Mouse (Mus musculus): ENCODE measurements around the gene Ash1l.

Ash1l gene

DNA sequence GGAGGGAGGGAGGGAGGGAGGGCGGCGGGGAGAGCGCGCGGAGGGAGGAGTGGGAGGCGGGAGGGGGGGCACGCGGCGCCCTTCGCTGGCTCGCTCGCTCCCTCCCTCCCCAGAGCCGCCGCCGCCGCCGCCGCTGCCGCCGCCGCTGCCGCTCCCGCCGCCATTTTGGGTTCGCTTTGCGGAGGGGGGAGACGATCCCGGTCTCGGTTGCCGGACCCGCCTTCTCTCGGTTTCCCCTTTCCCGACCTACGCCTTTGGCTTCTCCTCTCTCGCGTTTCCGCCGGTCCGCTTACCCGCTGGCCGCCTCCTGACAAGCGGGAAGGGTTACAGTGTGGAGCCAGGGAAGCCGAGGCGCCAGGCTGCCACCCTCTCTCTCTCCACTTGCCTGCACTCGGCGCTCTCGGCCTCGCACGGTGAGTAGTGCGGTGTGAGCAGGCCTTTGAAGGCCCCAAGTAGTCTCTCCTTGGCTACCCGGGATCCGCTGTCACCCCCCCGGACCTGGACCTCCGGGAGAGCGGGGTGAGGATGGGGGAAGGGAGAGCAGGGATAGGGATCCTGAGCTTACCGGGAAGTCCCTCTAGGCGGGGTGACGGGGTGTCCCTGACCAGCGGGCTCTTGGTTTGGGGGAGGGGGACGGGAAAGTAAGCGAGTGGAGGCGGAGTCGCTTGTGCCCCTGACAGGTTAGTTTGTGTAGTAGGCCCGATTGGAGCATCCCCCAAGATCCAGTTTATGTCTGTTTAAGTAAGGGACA is at the start of gene Ash1l, which contains the start of gene Dap3:
TSS of gene Ash1l (plus strand) at position 47 of the 751 bp plus-strand sequence.
TSS of gene Dap3 (minus strand) at position 606 of the 751 bp plus-strand sequence.
- DNase-seq (ENCODE audit: extremely low read depth, low read depth): peak; percentile 50

GRCm38 (mm10) chr3:88904803-88905202 is 45.6 kb upstream of the Ash1l start:
- no peak for DNase-seq (ENCODE audit: extremely low read depth, low read depth)

GRCm38 (mm10) chr3:88905209-88905608 is 45.2 kb upstream of the Ash1l start:
- no peak for DNase-seq (ENCODE audit: extremely low read depth, low read depth)

DNA sequence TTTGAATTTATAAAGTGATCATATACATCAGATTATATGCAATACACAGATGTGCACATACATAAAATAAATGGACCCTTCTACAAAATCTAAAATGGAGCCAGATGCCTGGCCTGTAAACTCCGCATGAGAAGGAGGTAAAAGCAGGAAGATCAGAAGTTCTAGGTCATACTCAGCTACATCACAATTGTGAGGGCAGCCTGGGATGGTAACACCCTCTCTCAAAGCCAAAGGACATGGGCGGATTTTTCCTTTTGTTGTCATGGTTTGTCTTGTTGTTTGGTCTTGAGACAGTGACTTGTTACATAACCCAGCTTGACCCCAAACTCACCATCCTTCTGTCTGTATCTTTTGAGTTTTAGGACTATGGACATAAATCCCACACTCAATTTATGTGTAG is 44.7 kb upstream of the Ash1l start:
- DNase-seq (ENCODE audit: extremely low read depth, low read depth): no peak

DNA sequence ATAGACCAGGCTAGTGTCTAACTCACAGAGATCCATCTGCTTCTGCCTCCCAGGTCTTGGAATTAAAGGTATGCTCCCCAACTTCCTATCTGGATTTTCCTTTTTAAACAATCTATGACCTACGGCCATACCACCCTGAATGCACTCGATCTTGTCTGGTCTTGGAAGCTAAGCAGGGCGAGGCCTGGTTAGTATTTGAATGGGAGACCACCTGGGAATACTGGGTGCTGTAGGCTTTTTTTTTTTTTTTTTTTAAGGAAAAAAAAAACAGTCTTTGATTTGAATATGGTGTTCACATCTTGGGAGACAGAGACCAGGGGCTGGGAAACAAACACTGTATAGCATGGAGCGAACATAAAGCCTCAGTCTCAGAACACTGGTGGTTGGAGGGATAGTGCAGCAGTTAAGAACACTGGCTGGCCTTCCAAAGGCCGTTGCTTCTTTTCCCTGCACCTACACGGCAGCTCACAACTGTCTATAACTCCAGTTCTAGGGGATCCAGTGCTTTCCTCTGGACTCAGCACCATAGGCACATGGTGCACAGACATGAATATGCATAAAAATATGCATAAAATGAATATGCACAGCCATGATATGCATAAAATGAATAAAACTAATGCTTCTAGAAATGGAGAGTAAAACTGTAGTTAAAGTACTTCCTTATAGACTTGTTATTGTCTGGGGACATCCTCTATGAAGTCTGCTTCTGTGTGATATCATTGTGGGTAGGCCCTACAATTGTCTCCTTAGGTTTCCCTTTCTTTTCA is 43.8 kb upstream of the Ash1l start:
- no peak for DNase-seq (ENCODE audit: extremely low read depth, low read depth)

- DNase-seq (ENCODE audit: extremely low read depth, low read depth): no peak
These were observed 37.8 kb upstream of the Ash1l start for GRCm38 (mm10) chr3:88912585-88912984.

- peak; percentile 92 for DNase-seq (ENCODE audit: extremely low read depth, low read depth)
These were observed 36.7 kb upstream of the Ash1l start, which contains the start of gene Msto1 for GRCm38 (mm10) chr3:88913511-88914383. TSS of gene Msto1 (minus strand) at chr3:88913999.

- no peak for DNase-seq (ENCODE audit: extremely low read depth, low read depth)
These were observed 36.0 kb upstream of the Ash1l start for GRCm38 (mm10) chr3:88914384-88914810.

DNA sequence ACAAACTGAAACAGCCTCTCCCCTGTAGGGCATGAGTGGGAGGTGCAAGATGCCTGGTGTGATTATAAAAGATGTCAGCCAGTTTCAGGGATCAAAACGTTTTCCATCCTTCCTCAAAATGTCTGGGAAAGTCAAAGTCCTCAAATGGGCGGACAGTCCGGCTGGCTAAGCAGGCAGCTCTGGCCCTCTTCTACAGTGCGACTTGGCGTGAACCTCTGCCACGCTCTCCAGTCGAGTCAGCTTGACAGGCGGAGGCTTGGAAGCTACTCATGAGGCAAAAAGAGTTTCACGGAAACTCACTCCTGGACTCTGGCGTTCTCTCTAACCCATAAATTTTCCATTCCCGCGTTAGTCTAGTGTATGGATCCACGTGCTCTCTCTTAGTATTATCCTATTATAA is 31.4 kb upstream of the Ash1l start:
- DNase-seq (ENCODE audit: extremely low read depth, low read depth): no peak

GRCm38 (mm10) chr3:88921411-88921810 is 29.0 kb upstream of the Ash1l start:
- DNase-seq (ENCODE audit: extremely low read depth, low read depth): no peak

DNA sequence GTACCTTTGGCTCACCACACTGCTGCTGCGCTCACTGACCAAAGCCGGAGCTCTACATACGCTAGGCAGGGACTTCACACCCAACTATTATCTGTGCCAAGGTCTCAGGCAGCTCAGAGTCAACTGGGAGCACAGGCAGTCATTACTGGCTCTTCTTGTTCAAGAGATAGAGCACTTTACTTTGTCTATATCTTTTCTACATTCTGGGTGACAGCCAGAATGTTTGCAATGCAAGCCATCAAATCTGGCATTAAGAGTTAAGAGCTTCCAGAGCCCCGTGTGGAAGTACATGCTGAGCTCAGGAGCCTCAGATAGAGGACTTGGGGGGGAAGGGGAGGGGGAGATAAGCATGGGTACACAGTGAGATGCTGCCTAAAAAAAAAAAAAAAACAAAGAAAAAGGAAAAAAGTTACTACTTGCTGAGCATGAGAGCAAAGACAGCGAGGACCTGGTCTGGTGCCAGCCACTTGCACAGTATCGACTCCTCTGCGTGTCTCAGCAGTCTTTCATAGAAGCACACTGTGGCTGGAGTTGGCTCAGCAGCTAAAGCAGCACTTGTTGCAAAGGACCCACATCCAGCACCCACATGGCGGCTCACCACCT is 26.3 kb upstream of the Ash1l start:
- peak; percentile 92 for DNase-seq (ENCODE audit: extremely low read depth, low read depth)

GRCm38 (mm10) chr3:88925651-88926050 is 24.8 kb upstream of the Ash1l start:
- DNase-seq (ENCODE audit: extremely low read depth, low read depth): no peak

- DNase-seq (ENCODE audit: extremely low read depth, low read depth): no peak
These were observed 20.9 kb upstream of the Ash1l start for GRCm38 (mm10) chr3:88929501-88929900.

GRCm38 (mm10) chr3:88939071-88939470 is 11.4 kb upstream of the Ash1l start:
- DNase-seq (ENCODE audit: extremely low read depth, low read depth): no peak

DNA sequence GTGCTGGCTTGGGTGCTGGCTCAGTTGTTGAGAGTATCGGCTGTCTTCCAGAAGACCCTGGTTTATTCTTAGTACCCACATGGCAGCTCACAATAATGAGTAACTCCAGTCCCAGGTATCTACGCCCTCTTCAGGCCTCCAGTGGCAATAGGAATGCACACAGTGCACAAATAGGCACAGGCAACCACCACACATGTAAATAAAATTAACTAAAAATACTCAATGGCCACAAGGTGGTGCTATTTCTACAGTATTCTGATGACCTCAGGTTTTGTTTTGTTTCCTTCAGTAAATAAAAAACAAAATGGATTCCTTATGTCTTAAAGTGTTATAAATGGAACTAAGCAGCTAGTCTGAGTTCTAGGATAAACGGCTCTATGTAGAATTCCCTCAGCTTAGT is 10.7 kb upstream of the Ash1l start:
- peak; percentile 58 for DNase-seq (ENCODE audit: extremely low read depth, low read depth)

GRCm38 (mm10) chr3:88942316-88942880 is 8.0 kb upstream of the Ash1l start:
- no peak for DNase-seq (ENCODE audit: extremely low read depth, low read depth)

- DNase-seq (ENCODE audit: extremely low read depth, low read depth): no peak
These were observed 6.3 kb upstream of the Ash1l start for GRCm38 (mm10) chr3:88944109-88944508.

- peak; percentile 75 for DNase-seq (ENCODE audit: extremely low read depth, low read depth)
These were observed 441 bp upstream of the Ash1l start for GRCm38 (mm10) chr3:88949786-88950575.

GRCm38 (mm10) chr3:88951327-88951800 is 942 bp downstream of the Ash1l start:
- peak; percentile 61 for DNase-seq (ENCODE audit: extremely low read depth, low read depth)

- no peak for DNase-seq (ENCODE audit: extremely low read depth, low read depth)
These were observed 2.8 kb downstream of the Ash1l start for GRCm38 (mm10) chr3:88953246-88953645.

Measured in MEL-GATA-1-ER (cell line).